Mouse (Mus musculus) hindbrain, postnatal 0 days (tissue): ENCODE data around the gene Col11a2. TPM values are rescaled to one million over a fixed set of nuclear protein-coding genes. Genes with fewer than 3 reads are reported as not detected.
"Not testable (repeated sequence)": the region's sequence is repeated elsewhere in the genome, so short reads cannot be mapped to it uniquely, and the experiment has no call there.

Experiments
- ATAC-seq: fragments of 200-750 bp; cut with Nextera tagmentation; 2 replicates; pipeline ENCODE4 v1.8.0; 2017; ENCODE audit warnings: mild to moderate bottlenecking, moderate TSS enrichment, moderate library complexity
- DNase-seq: peaks from one replicate; pipeline ENCODE4 v3.0.0-alpha.2; 2015; ENCODE audit warnings: low spot score
- H3K27ac ChIP-seq: fragments of 300-500 bp; sonication (generic); 2 replicates; pipeline ENCODE4 v1.5.1; 2014; ENCODE audit warnings: mild to moderate bottlenecking
- H3K27me3 ChIP-seq: fragments of 300-500 bp; sonication (generic); 2 replicates; pipeline ENCODE4 v1.6.1; 2014; ENCODE audit warnings: low read length, mixed read lengths; ENCODE audit not compliant: insufficient read depth
- H3K36me3 ChIP-seq: fragments of 300-500 bp; sonication (generic); 2 replicates; pipeline ENCODE4 v1.6.1; 2014; ENCODE audit warnings: low read length, mixed read lengths; ENCODE audit not compliant: insufficient read depth
- H3K4me1 ChIP-seq: fragments of 300-500 bp; sonication (generic); 2 replicates; pipeline ENCODE4 v1.6.1; 2014; ENCODE audit warnings: antibody characterized with exemption, low read length, mixed read lengths; ENCODE audit not compliant: insufficient read depth
- H3K4me2 ChIP-seq: fragments of 300-500 bp; sonication (generic); 2 replicates; pipeline ENCODE4 v1.6.1; 2014; ENCODE audit warnings: low read depth, mild to moderate bottlenecking, low read length, moderate library complexity, mixed read lengths
- H3K4me3 ChIP-seq: fragments of 300-500 bp; sonication (generic); 2 replicates; pipeline ENCODE4 v1.5.1; 2014; ENCODE audit warnings: low read length
- H3K9ac ChIP-seq: fragments of 300-500 bp; sonication (generic); replicated peaks from 2 replicates; pipeline ENCODE4 v1.6.1; 2014; ENCODE audit warnings: mild to moderate bottlenecking, low read length, moderate library complexity, mixed read lengths
- H3K9me3 ChIP-seq: fragments of 300-500 bp; sonication (generic); 2 replicates; pipeline ENCODE4 v1.6.1; 2016; ENCODE audit warnings: low read length, mixed read lengths
- CTCF ChIP-seq: IDR thresholded peaks from 2 replicates; pipeline ENCODE4 v1.5.1; 2016; ENCODE audit warnings: antibody characterized with exemption, control low read depth, low read depth
- WGBS: fragments of 180-500 bp; shearing (Covaris S2); extraction: QIAGEN DNeasy Blood & Tissue Kit; methylation state at CpG from one replicate; pipeline ENCODE4 v1.1.7; 2014; 5-methylcytosine and 5-hydroxymethylcytosine counted together
- polyA plus RNA-seq: library from polyadenylated mRNA; unstranded; fragments of >200 nt; fragmentation: Nextera tagmentation; extraction: Ambion mirVana; gene quantifications from 2 replicates; pipeline ENCODE4 v1.2.1, GENCODE M21; 2015
- total RNA-seq: library from RNA; depleted of rRNA; stranded (reverse); fragments of >200 nt; gene quantifications from 2 replicates; pipeline ENCODE4 v1.2.3, GENCODE M21; 2014

The Col11a2 gene
- total and polyA plus RNA-seq, 2 experiments from 2014 or later = 5.4 to 16.7 TPM

GRCm38 (mm10) chr17:33999341-34000149, 39.7 kb upstream of the Col11a2 start:
- 2% methylated on average over 81 of the region's 87 CpGs for WGBS
- no peak overlapping the region; the same call in 1 of the 2 replicates for H3K9ac ChIP-seq
- no peak for TF ChIP-seq CTCF

GRCm38 (mm10) chr17:34000150-34000537, 39.1 kb upstream of the Col11a2 start, which contains the start of gene H2-K1:
H2-K1 (minus strand) TSS chr17:34000347.
- no peak for TF ChIP-seq CTCF
- DNase-seq = peak; percentile 76
- H3K9ac ChIP-seq = no peak within 1 kb of the TSS; the same call in 1 of the 2 replicates
- no peaks in the 10 kb centered on the region for H3K9me3 ChIP-seq
- no peaks in the 10 kb centered on the region for H3K36me3 ChIP-seq
- H3K4me2 ChIP-seq = peak within 1 kb of the TSS; percentile 76
- H3K4me3 ChIP-seq = peak within 1 kb of the TSS; percentile 45
- no peaks in the 10 kb centered on the region; the same call in 1 of the 2 replicates for H3K27me3 ChIP-seq
- peak; percentile 92 for ATAC-seq
- no peaks in the 10 kb centered on the region for H3K4me1 ChIP-seq
- under 1% methylated on average over 30 of the region's 30 CpGs for WGBS
- H3K27ac ChIP-seq = no peak within 1 kb of the TSS

More at GRCm38 (mm10) chr17:33999341-34000149, 39.7 kb upstream of the Col11a2 start:
- H3K9me3 ChIP-seq = no peaks in the 10 kb centered on the region
- no peaks in the 10 kb centered on the region; the same call in 1 of the 2 replicates for H3K27me3 ChIP-seq
- peak overlapping the region; percentile 76 for H3K4me2 ChIP-seq
- DNase-seq (no peak), ATAC-seq (peak; percentile 69)
- no peak overlapping the region for H3K27ac ChIP-seq
- H3K36me3 ChIP-seq = no peaks in the 10 kb centered on the region
- no peaks in the 10 kb centered on the region for H3K4me1 ChIP-seq
- H3K4me3 ChIP-seq = peak overlapping the region; percentile 45

- not testable (repeated sequence) for H3K27ac ChIP-seq, H3K27me3 ChIP-seq, ATAC-seq, H3K4me1 ChIP-seq, H3K4me3 ChIP-seq, H3K36me3 ChIP-seq, DNase-seq, H3K4me2 ChIP-seq, H3K9ac ChIP-seq, H3K9me3 ChIP-seq
- WGBS = 63% methylated on average over 2 of the region's 2 CpGs
Observed at GRCm38 (mm10) chr17:34000796-34001195, 38.4 kb upstream of the Col11a2 start.

- no peak overlapping the region for H3K4me2 ChIP-seq
- no peaks in the 10 kb centered on the region; the same call in 1 of the 2 replicates for H3K27me3 ChIP-seq
- ATAC-seq (no peak), DNase-seq (peak; percentile 50)
- H3K9ac ChIP-seq = no peak overlapping the region
- no peak overlapping the region for H3K4me3 ChIP-seq
- WGBS = 6% methylated on average over 5 of the region's 5 CpGs
- no peaks in the 10 kb centered on the region for H3K4me1 ChIP-seq
- H3K36me3 ChIP-seq = no peaks in the 10 kb centered on the region
- H3K9me3 ChIP-seq = no peaks in the 10 kb centered on the region
- no peak overlapping the region for H3K27ac ChIP-seq
- peak; percentile 84 for TF ChIP-seq CTCF
Observed at GRCm38 (mm10) chr17:34003426-34003825, 35.8 kb upstream of the Col11a2 start.

GRCm38 (mm10) chr17:34006570-34006969, 32.7 kb upstream of the Col11a2 start:
- H3K4me3 ChIP-seq = no peak overlapping the region
- no peak overlapping the region for H3K9ac ChIP-seq
- no peak for TF ChIP-seq CTCF
- H3K9me3 ChIP-seq = no peaks in the 10 kb centered on the region
- no peak overlapping the region for H3K4me2 ChIP-seq
- H3K36me3 ChIP-seq = no peaks in the 10 kb centered on the region
- ATAC-seq (no peak), DNase-seq (no peak)
- no peak overlapping the region for H3K27ac ChIP-seq
- no peaks in the 10 kb centered on the region for H3K4me1 ChIP-seq
- no peaks in the 10 kb centered on the region for H3K27me3 ChIP-seq
- 66% methylated on average over 2 of the region's 2 CpGs for WGBS

- ATAC-seq = no peak
- Histone ChIP-seq H3K9ac (no peak overlapping the region), H3K4me3 (no peak overlapping the region), H3K9me3 (no peaks in the 10 kb centered on the region), H3K4me1 (no peaks in the 10 kb centered on the region), H3K27me3 (no peaks in the 10 kb centered on the region), H3K27ac (no peak overlapping the region), H3K36me3 (no peaks in the 10 kb centered on the region), H3K4me2 (no peak overlapping the region)
- 79% methylated on average over 5 of the region's 5 CpGs for WGBS
- TF ChIP-seq CTCF = no peak
- DNase-seq = no peak
Observed at GRCm38 (mm10) chr17:34010156-34010555, 29.1 kb upstream of the Col11a2 start.

GRCm38 (mm10) chr17:34013436-34013835, 25.8 kb upstream of the Col11a2 start:
- 95% methylated on average over 8 of the region's 8 CpGs for WGBS
- no peak overlapping the region for H3K4me3 ChIP-seq
- ATAC-seq (no peak), DNase-seq (no peak)
- H3K9me3 ChIP-seq = no peaks in the 10 kb centered on the region
- no peak overlapping the region for H3K9ac ChIP-seq
- no peak overlapping the region for H3K4me2 ChIP-seq
- H3K27ac ChIP-seq = no peak overlapping the region
- TF ChIP-seq CTCF = no peak
- no peaks in the 10 kb centered on the region for H3K4me1 ChIP-seq
- H3K36me3 ChIP-seq = no peaks in the 10 kb centered on the region
- H3K27me3 ChIP-seq = no peaks in the 10 kb centered on the region
